Mouse (Mus musculus): ENCODE data around the gene Klhl29. TPM values are rescaled to one million over a fixed set of nuclear protein-coding genes. Genes with fewer than 3 reads are reported as not detected.

Gene Klhl29
- polyA plus RNA-seq, 1 experiment from 2014 or later = 2.8 TPM

GRCm38 (mm10) chr12:5182165-5182564 lies 193.3 kb downstream of the Klhl29 start:
- no peak overlapping the region for H3K4me3 ChIP-seq (ENCODE audit: low read depth, low read length)
- H3K4me1 ChIP-seq (replicated peaks; ENCODE audit: control insufficient read depth, insufficient read depth, low read length) = 0 out of 2 replicates have a peak, but pooled peaks cover 4% of the 10 kb centered on the region
- no peak overlapping the region for H3K4me2 ChIP-seq (ENCODE audit: low read length)
- H3K36me3 ChIP-seq (ENCODE audit: control insufficient read depth, insufficient read depth, low read length) = no peaks in the 10 kb centered on the region
- WGBS = 48% methylated on average over 4 of the region's 4 CpGs
- no peaks in the 10 kb centered on the region for H3K9me3 ChIP-seq (ENCODE audit: control insufficient read depth, low read length)
- DNase-seq (ENCODE audit: low spot score) (no peak), ATAC-seq (replicated peaks; ENCODE audit: low FRiP score, low TSS enrichment, low read depth) (no peak)
- no peaks in the 10 kb centered on the region for H3K27me3 ChIP-seq (replicated peaks; ENCODE audit: control insufficient read depth, insufficient read depth, low read length)
- H3K27ac ChIP-seq (ENCODE audit: low read depth) = no peak overlapping the region
- no peak overlapping the region for H3K9ac ChIP-seq (ENCODE audit: low read length)

DNA sequence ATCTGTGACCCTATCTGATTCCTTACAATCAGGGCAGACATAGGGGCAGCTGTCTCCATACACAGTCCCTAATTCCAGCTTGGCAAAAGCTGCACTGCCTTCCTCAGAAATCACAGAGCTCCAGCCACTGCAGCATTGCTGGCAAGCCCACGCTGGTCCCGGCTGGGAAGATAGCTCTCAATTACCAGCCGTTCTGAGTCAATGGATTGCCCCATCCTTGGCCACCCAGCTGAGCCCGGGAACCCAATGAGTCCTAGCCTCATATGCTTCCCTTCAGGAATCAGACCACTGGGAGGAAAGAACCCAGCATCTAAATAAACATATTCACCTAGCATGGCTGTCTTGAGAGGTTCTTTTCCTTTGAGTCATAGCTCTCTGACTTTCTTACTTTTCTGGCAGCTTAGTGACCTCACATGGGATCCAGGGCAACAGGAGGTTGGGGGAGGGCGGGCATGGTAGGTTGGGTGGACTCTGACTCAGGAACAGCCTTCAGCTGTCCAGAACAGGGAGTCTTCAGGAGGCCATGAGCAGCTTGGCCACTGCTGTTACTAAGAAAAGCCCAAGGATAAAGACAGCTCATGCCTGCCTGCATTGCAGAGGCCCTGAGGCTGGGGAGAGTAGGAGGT lies 198.7 kb downstream of the Klhl29 start:
- Histone ChIP-seq H3K9ac (ENCODE audit: low read length) (no peak overlapping the region), H3K27ac (ENCODE audit: low read depth) (no peak overlapping the region), H3K4me1 (replicated peaks; ENCODE audit: control insufficient read depth, insufficient read depth, low read length) (no peaks in the 10 kb centered on the region), H3K4me2 (ENCODE audit: low read length) (no peak overlapping the region), H3K9me3 (ENCODE audit: control insufficient read depth, low read length) (no peaks in the 10 kb centered on the region), H3K27me3 (replicated peaks; ENCODE audit: control insufficient read depth, insufficient read depth, low read length) (no peaks in the 10 kb centered on the region), H3K4me3 (ENCODE audit: low read depth, low read length) (no peak overlapping the region), H3K36me3 (ENCODE audit: control insufficient read depth, insufficient read depth, low read length) (no peaks in the 10 kb centered on the region)
- no peak for ATAC-seq (replicated peaks; ENCODE audit: low FRiP score, low TSS enrichment, low read depth)
- 79% methylated on average over 5 of the region's 5 CpGs for WGBS
- DNase-seq (ENCODE audit: low spot score) = no peak

DNA sequence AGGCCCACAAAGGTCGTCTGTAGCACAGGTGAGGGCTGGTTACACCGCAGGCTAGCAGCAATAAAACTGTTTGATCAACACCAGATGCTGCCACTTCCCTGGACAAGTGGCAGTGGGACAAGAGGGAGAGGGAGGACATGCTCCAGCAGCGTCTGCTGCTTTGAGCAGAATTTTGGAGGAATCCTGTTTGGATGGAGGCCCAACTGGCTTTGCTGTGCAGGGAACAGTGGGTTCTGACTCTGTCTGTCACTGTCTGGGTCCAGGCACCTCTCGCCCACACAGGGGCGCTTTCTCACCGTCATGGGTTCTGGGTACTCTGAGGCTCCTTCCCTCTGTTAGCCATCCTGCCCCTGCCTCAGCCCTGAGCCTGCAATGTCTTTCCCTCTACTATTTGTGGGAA lies 209.3 kb downstream of the Klhl29 start:
- no peak for DNase-seq (ENCODE audit: low spot score)
- no peak for ATAC-seq (replicated peaks; ENCODE audit: low FRiP score, low TSS enrichment, low read depth)

GRCm38 (mm10) chr12:5165411-5165810 lies 210.1 kb downstream of the Klhl29 start:
- Histone ChIP-seq H3K4me2 (ENCODE audit: low read length) (no peak overlapping the region), H3K9me3 (ENCODE audit: control insufficient read depth, low read length) (no peaks in the 10 kb centered on the region), H3K4me3 (ENCODE audit: low read depth, low read length) (no peak overlapping the region), H3K9ac (ENCODE audit: low read length) (no peak overlapping the region), H3K36me3 (ENCODE audit: control insufficient read depth, insufficient read depth, low read length) (no peaks in the 10 kb centered on the region), H3K27ac (ENCODE audit: low read depth) (no peak overlapping the region), H3K27me3 (replicated peaks; ENCODE audit: control insufficient read depth, insufficient read depth, low read length) (no peaks in the 10 kb centered on the region), H3K4me1 (replicated peaks; ENCODE audit: control insufficient read depth, insufficient read depth, low read length) (no peaks in the 10 kb centered on the region)
- 68% methylated on average over 9 of the region's 9 CpGs for WGBS
- no peak for ATAC-seq (replicated peaks; ENCODE audit: low FRiP score, low TSS enrichment, low read depth)
- no peak for DNase-seq (ENCODE audit: low spot score)

More for the DNA sequence above, 209.3 kb downstream of the Klhl29 start:
- no peak overlapping the region for H3K4me3 ChIP-seq (ENCODE audit: low read depth, low read length)
- H3K27me3 ChIP-seq (replicated peaks; ENCODE audit: control insufficient read depth, insufficient read depth, low read length) = no peaks in the 10 kb centered on the region
- H3K4me1 ChIP-seq (replicated peaks; ENCODE audit: control insufficient read depth, insufficient read depth, low read length) = no peaks in the 10 kb centered on the region
- no peak overlapping the region for H3K9ac ChIP-seq (ENCODE audit: low read length)
- no peak overlapping the region for H3K27ac ChIP-seq (ENCODE audit: low read depth)
- no peaks in the 10 kb centered on the region for H3K36me3 ChIP-seq (ENCODE audit: control insufficient read depth, insufficient read depth, low read length)
- H3K9me3 ChIP-seq (ENCODE audit: control insufficient read depth, low read length) = no peaks in the 10 kb centered on the region
- WGBS = 46% methylated on average over 6 of the region's 6 CpGs
- H3K4me2 ChIP-seq (ENCODE audit: low read length) = no peak overlapping the region

DNA sequence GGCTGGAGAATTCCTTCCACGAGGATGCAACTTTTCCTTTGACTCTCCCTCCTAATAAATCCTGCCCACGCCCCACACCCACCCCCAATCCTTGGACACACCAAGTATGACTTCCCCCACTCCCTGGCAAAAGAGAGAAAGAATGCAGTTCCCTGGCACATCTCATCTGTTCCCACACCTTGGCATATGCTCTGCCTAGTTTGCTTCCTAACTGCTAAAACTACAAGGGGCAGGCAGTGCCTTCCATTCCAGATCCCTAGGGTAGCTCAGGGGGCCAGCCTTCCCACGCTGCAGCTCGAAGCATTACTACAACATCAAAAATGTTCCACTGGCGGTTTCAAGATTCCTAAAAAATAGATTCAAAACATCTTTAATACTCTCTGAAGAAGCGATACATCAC lies 212.8 kb downstream of the Klhl29 start:
- H3K4me1 ChIP-seq (replicated peaks; ENCODE audit: control insufficient read depth, insufficient read depth, low read length) = no peaks in the 10 kb centered on the region
- ATAC-seq (replicated peaks; ENCODE audit: low FRiP score, low TSS enrichment, low read depth) (0 out of 2 replicates have a peak, but pooled peaks have one; percentile 36), DNase-seq (ENCODE audit: low spot score) (no peak)
- no peaks in the 10 kb centered on the region for H3K9me3 ChIP-seq (ENCODE audit: control insufficient read depth, low read length)
- no peaks in the 10 kb centered on the region for H3K27me3 ChIP-seq (replicated peaks; ENCODE audit: control insufficient read depth, insufficient read depth, low read length)
- WGBS = 60% methylated on average over 6 of the region's 6 CpGs
- H3K36me3 ChIP-seq (ENCODE audit: control insufficient read depth, insufficient read depth, low read length) = no peaks in the 10 kb centered on the region
- no peak overlapping the region for H3K9ac ChIP-seq (ENCODE audit: low read length)
- no peak overlapping the region; the same call in 1 of the 2 replicates for H3K4me2 ChIP-seq (ENCODE audit: low read length)
- H3K4me3 ChIP-seq (ENCODE audit: low read depth, low read length) = no peak overlapping the region
- H3K27ac ChIP-seq (ENCODE audit: low read depth) = 0 out of 2 replicates have a peak overlapping the region, but pooled peaks have one; percentile 11

GRCm38 (mm10) chr12:5161631-5162030 lies 213.9 kb downstream of the Klhl29 start:
- H3K27ac ChIP-seq (ENCODE audit: low read depth) = no peak overlapping the region
- H3K4me3 ChIP-seq (ENCODE audit: low read depth, low read length) = no peak overlapping the region
- 90% methylated on average over 4 of the region's 4 CpGs for WGBS
- no peak overlapping the region for H3K9ac ChIP-seq (ENCODE audit: low read length)
- no peaks in the 10 kb centered on the region for H3K4me1 ChIP-seq (replicated peaks; ENCODE audit: control insufficient read depth, insufficient read depth, low read length)
- no peak for ATAC-seq (replicated peaks; ENCODE audit: low FRiP score, low TSS enrichment, low read depth)
- no peak for DNase-seq (ENCODE audit: low spot score)
- no peaks in the 10 kb centered on the region for H3K36me3 ChIP-seq (ENCODE audit: control insufficient read depth, insufficient read depth, low read length)
- no peaks in the 10 kb centered on the region for H3K27me3 ChIP-seq (replicated peaks; ENCODE audit: control insufficient read depth, insufficient read depth, low read length)
- no peaks in the 10 kb centered on the region for H3K9me3 ChIP-seq (ENCODE audit: control insufficient read depth, low read length)
- H3K4me2 ChIP-seq (ENCODE audit: low read length) = no peak overlapping the region

DNA sequence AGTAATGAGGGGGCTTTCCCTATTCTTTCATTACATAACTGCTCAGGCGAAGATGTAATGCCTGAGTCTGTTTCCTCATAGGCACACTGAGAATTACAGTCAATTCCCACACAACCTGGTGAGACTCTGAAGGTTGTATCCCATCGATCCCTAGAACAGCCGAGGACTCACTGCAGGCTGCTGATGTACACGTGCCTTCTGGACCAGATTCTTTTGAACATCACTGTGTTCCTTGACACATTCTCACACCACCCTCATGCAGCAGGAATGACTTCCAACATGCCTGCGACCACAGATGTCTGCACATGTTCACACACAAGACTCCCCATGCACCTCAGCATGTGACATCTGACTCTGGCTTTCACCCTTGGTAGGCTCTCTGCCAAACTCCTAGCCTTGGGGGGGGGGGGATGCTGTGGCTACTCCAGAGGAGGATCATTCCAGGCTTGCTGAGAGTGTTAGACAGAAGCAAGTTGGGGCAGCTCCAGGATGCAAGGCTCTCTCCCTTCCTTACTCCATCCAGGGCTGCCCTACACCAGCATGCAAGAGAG lies 217.5 kb downstream of the Klhl29 start:
- no peaks in the 10 kb centered on the region for H3K9me3 ChIP-seq (ENCODE audit: control insufficient read depth, low read length)
- no peak overlapping the region for H3K4me2 ChIP-seq (ENCODE audit: low read length)
- H3K4me1 ChIP-seq (replicated peaks; ENCODE audit: control insufficient read depth, insufficient read depth, low read length) = no peaks in the 10 kb centered on the region
- H3K27ac ChIP-seq (ENCODE audit: low read depth) = no peak overlapping the region
- H3K27me3 ChIP-seq (replicated peaks; ENCODE audit: control insufficient read depth, insufficient read depth, low read length) = no peaks in the 10 kb centered on the region
- 81% methylated on average over 5 of the region's 5 CpGs for WGBS
- no peak overlapping the region for H3K9ac ChIP-seq (ENCODE audit: low read length)
- no peak for ATAC-seq (replicated peaks; ENCODE audit: low FRiP score, low TSS enrichment, low read depth)
- no peak for DNase-seq (ENCODE audit: low spot score)
- no peaks in the 10 kb centered on the region for H3K36me3 ChIP-seq (ENCODE audit: control insufficient read depth, insufficient read depth, low read length)
- no peak overlapping the region for H3K4me3 ChIP-seq (ENCODE audit: low read depth, low read length)

DNA sequence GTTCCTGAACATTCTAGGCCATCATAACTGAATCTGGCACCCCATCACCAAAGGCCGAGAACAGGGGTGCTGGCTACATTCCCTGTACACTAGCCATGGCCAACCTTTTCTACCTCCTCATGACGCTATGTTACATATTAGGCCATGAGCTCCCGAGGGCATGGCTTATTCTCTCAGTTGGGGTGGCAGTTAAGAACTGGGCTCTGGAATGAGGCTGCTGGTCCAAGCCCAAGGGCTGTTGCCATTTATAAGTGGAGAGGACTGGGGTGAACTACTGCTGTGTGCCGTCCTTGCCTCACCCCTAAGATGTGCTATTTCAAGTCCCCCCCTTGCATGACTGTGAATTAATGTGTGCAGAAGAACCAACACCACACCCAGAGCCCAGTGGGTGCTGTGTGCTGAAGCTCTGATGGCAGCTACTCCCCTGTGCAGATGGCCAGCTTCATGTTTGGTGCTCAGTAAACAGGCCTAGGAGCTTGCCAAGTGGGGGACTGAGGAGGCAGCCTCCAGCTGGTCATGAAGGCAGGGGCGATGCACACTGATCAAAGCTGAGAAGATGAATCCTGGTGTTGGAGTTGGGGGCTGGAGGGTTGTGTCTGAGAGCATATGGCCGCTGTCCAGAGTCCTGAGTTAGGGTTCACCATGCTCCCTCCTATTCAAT lies 218.3 kb downstream of the Klhl29 start:
- WGBS = 86% methylated on average over 6 of the region's 6 CpGs
- H3K9ac ChIP-seq (ENCODE audit: low read length) = no peak overlapping the region
- ATAC-seq (replicated peaks; ENCODE audit: low FRiP score, low TSS enrichment, low read depth) (no peak), DNase-seq (ENCODE audit: low spot score) (no peak)
- H3K4me3 ChIP-seq (ENCODE audit: low read depth, low read length) = no peak overlapping the region
- no peak overlapping the region for H3K4me2 ChIP-seq (ENCODE audit: low read length)
- H3K27me3 ChIP-seq (replicated peaks; ENCODE audit: control insufficient read depth, insufficient read depth, low read length) = no peaks in the 10 kb centered on the region
- no peak overlapping the region for H3K27ac ChIP-seq (ENCODE audit: low read depth)
- no peaks in the 10 kb centered on the region for H3K4me1 ChIP-seq (replicated peaks; ENCODE audit: control insufficient read depth, insufficient read depth, low read length)
- H3K36me3 ChIP-seq (ENCODE audit: control insufficient read depth, insufficient read depth, low read length) = no peaks in the 10 kb centered on the region
- H3K9me3 ChIP-seq (ENCODE audit: control insufficient read depth, low read length) = no peaks in the 10 kb centered on the region

All from intestine, embryonic 14.5 days (tissue).